Mouse (Mus musculus): ENCODE measurements around the gene Rprd1b. TPM values are rescaled to one million over a fixed set of nuclear protein-coding genes. Genes with fewer than 3 reads are reported as not detected.

Rprd1b gene
- polyA plus RNA-seq, 1 experiment from 2014 or later, result 20.1 TPM

DNA sequence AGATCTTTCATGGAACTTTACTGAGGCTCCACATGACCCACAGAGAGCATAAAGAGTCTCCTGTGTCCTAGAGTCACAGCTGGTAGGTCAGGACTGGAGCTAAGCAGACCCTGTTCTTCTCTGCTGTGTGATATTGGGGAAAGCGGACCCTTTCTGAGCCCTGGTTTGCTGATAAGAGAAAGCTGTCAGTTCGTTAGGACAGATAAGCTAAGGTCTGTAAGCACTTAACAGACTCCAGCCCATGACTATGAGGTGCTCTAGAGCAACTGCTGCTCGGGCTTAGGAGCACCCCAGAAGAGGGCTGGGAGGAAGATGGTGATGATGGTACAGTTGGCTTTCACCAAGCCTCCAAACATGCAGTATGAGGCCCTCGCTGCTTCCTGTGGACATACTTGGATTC lies 90.8 kb downstream of the Rprd1b start:
- POLR2A ChIA-PET, result no interaction called here
- TF ChIP-seq CTCF (IDR thresholded peaks at IDR 0.05), result no peak
- DNase-seq (ENCODE audit: low read depth, low spot score) (no peak), ATAC-seq (no peak)
- in situ Hi-C loops (cut with MboI; ENCODE audit: low pct_unique_long_range_greater_than_20kb), result no loop called here
- H3K27me3 ChIP-seq, result no peaks in the 10 kb centered on the region
- CTCF ChIA-PET, result no interaction called here

DNA sequence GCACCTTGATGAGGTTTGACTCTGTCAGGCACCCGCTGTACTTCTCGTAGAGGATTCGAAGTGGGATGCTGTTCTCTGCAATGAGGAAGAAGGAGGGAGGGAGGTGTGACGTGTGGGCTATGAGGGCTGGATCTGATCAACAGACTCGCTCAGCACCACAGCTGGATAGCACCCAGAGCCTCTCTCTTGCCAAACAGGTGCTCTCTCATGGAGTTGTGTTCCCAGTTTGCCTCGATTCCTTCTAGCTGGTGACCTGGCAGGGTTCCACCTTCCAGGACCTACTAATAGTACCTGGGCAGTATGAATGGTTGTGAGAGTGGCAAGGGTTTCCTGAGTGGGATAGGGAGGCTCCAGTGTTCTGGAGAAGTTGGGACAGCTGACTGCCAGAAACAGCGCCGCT lies 91.9 kb downstream of the Rprd1b start:
- no peak for TF ChIP-seq CTCF (IDR thresholded peaks at IDR 0.05)
- ChIA-PET CTCF (interaction anchor here (2.9 kb wide), 1 partner anchor 10 kb away, joined by 8 read pairs; no protein-coding TSS in a partner anchor), POLR2A (no interaction called here)
- DNase-seq (ENCODE audit: low read depth, low spot score), result no peak
- in situ Hi-C loops (cut with MboI; ENCODE audit: low pct_unique_long_range_greater_than_20kb), result no loop called here
- ATAC-seq, result no peak
- H3K27me3 ChIP-seq, result no peaks in the 10 kb centered on the region

DNA sequence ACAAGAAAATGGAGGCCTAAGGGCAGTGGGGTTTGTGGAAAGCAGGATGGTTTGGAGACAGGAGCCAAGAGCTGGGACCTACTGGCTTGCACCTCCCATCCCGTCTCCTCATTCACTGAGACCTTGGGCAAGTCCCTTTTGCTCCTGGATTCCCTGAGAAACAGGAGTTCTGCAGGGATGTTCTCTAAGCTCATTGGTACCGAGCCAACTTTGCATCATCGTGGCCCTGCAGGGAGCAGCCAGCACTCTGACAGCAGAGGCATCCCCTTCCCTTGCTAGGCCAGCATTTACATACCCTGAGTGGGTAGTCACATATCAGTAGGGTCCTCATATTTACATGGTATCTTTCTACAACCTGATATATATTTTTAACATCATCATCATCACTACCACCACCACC lies 92.6 kb downstream of the Rprd1b start:
- no peaks in the 10 kb centered on the region for H3K27me3 ChIP-seq
- ATAC-seq, result no peak
- POLR2A ChIA-PET, result no interaction called here
- TF ChIP-seq CTCF (IDR thresholded peaks at IDR 0.05), result no peak
- in situ Hi-C loops (cut with MboI; ENCODE audit: low pct_unique_long_range_greater_than_20kb), result no loop called here
- CTCF ChIA-PET, result interaction anchor here (2.9 kb wide), 1 partner anchor 9 kb away, joined by 8 read pairs; no protein-coding TSS in a partner anchor
- no peak for DNase-seq (ENCODE audit: low read depth, low spot score)

DNA sequence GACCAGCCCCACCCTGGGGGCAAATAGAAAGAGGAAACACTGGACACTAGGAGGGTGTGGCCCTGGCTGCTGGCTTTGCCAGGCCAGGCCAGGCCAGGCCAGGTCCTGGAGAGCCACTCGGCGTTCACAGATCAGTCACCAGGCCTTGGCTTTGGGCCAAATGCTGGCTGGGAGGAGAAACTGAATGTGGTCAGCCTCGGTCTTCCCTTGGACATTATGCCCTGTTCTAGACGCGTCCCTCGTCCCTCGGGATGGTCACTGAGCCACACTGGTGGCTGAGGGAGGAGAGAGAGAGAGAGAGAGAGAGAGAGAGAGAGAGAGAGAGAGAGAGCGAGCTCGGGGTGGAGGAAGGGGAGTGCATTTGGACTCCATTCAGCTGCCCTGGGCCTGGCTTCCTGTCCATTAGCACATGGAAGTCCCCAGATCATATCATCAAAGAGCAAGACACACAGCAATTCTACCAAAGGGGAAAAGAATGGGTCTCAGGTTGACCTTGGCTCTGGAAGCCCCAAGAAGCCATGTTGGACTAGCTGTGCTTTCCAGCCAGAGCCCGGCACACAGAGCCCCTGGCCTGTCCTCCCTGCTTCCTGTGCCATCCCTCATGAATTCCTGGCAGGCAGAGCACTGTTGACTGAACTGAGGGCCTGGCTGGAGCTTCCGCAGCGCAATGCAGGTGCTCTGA lies 93.5 kb downstream of the Rprd1b start:
- TF ChIP-seq CTCF (IDR thresholded peaks at IDR 0.05), result no peak
- in situ Hi-C loops (cut with MboI; ENCODE audit: low pct_unique_long_range_greater_than_20kb), result no loop called here
- CTCF ChIA-PET, result interaction anchor here (2.9 kb wide), 1 partner anchor 8 kb away, joined by 8 read pairs; no protein-coding TSS in a partner anchor
- POLR2A ChIA-PET, result no interaction called here
- no peak for DNase-seq (ENCODE audit: low read depth, low spot score)
- H3K27me3 ChIP-seq, result no peaks in the 10 kb centered on the region
- ATAC-seq, result peak; percentile 55

DNA sequence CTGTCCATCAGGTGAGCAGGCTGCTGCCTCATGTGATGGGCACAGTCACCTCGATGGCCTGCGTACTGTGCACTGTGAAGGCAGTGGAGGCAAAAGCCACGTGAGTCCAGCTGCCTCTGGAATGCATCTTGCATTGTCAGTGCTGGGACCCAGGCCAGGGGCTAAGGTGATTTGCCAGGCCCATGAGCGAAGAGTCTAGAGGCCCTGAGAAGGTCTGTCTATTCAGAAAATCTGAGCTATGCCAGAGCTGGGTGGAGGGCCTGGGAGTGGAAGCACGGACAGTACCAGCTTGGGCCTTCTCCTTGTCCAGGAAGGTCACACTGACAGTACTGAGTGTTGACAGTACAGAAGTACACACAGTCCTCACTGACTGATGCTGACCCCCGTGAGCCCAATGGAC lies 94.5 kb downstream of the Rprd1b start:
- ChIA-PET CTCF (no interaction called here), POLR2A (no interaction called here)
- DNase-seq (ENCODE audit: low read depth, low spot score), result no peak
- no peak for ATAC-seq
- no peaks in the 10 kb centered on the region for H3K27me3 ChIP-seq
- no peak for TF ChIP-seq CTCF (IDR thresholded peaks at IDR 0.05)
- in situ Hi-C loops (cut with MboI; ENCODE audit: low pct_unique_long_range_greater_than_20kb), result no loop called here

DNA sequence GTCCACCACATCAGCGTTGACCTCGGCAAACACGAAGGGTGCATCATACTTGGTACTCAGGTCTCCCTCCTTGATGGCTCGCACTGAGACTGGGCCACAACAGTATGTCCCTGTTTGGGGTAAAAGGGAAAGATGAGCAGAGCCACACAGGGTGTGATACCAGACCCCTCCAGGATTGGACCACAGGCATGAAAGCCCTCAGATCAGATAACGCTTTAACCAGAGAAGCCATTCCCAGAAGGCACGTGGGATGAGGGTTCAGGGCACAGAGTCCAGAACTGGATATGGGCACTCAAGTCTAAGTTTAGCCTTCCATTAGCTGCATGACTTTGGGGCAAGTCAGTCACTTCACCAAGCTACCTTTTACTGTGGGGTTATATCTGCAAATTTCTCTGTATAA lies 98.9 kb downstream of the Rprd1b start:
- TF ChIP-seq CTCF (IDR thresholded peaks at IDR 0.05), result no peak
- ChIA-PET CTCF (no interaction called here), POLR2A (no interaction called here)
- in situ Hi-C loops (cut with MboI; ENCODE audit: low pct_unique_long_range_greater_than_20kb), result no loop called here
- DNase-seq (ENCODE audit: low read depth, low spot score), result no peak
- ATAC-seq, result no peak
- H3K27me3 ChIP-seq, result no peaks in the 10 kb centered on the region

DNA sequence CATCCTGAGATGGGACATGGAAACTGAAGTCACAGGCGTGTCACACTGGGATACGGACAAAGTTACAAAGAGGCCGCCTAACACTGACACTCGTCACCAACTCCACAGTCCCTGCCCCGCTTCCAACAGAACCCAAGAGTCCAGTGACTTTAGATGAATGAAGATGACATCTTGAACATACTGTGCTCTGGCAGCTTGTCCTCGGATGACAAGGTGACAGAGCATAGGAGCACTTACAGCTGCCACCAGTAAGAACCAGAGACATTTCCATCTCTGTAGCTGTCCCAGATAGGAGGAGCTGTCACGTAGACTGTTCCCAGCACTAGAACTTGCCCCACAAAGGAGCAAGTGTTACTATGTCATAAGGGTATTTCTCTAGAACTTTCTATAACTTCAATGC lies 99.6 kb downstream of the Rprd1b start:
- ChIA-PET POLR2A (no interaction called here), CTCF (no interaction called here)
- TF ChIP-seq CTCF (IDR thresholded peaks at IDR 0.05), result no peak
- DNase-seq (ENCODE audit: low read depth, low spot score) (no peak), ATAC-seq (no peak)
- no peaks in the 10 kb centered on the region for H3K27me3 ChIP-seq
- in situ Hi-C loops (cut with MboI; ENCODE audit: low pct_unique_long_range_greater_than_20kb), result no loop called here

DNA sequence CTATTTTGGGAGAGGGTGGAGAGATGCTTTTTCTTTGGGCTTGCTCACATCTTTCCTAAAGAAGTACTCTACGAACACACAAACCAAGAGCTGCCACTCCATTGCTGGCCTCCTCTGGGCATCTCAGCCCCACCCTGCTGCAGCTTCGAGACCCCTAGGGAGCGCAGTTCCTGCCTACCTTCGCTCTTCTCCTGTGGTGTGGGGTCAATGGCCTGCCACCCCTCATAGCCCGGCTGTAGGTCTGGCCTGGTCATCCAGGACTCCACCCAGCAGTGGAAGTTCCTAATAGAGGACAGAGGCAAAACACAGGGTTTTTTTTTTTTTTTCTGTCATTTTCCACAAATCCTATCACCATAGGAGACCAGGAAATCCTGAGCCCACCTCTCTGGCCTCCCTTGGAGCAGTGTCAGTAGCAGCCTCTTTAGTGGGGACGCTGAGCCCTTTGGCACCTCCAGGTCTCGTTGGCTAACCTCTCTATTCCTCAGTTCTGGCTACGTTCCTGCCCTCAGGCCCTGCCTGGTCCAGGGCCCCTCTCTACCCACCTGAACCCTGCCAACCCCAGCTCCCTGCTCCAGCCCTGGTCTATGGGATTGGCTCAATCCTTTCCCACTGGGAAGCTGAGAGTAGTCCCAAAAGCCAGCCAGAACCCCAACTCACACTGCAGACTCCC lies 100.3 kb downstream of the Rprd1b start:
- ATAC-seq (no peak), DNase-seq (ENCODE audit: low read depth, low spot score) (no peak)
- no peaks in the 10 kb centered on the region for H3K27me3 ChIP-seq
- in situ Hi-C loops (cut with MboI; ENCODE audit: low pct_unique_long_range_greater_than_20kb), result no loop called here
- POLR2A ChIA-PET, result no interaction called here
- CTCF ChIA-PET, result interaction anchor here (2.3 kb wide), 1 partner anchor 8 kb away, joined by 8 read pairs; no protein-coding TSS in a partner anchor
- no peak for TF ChIP-seq CTCF (IDR thresholded peaks at IDR 0.05)

DNA sequence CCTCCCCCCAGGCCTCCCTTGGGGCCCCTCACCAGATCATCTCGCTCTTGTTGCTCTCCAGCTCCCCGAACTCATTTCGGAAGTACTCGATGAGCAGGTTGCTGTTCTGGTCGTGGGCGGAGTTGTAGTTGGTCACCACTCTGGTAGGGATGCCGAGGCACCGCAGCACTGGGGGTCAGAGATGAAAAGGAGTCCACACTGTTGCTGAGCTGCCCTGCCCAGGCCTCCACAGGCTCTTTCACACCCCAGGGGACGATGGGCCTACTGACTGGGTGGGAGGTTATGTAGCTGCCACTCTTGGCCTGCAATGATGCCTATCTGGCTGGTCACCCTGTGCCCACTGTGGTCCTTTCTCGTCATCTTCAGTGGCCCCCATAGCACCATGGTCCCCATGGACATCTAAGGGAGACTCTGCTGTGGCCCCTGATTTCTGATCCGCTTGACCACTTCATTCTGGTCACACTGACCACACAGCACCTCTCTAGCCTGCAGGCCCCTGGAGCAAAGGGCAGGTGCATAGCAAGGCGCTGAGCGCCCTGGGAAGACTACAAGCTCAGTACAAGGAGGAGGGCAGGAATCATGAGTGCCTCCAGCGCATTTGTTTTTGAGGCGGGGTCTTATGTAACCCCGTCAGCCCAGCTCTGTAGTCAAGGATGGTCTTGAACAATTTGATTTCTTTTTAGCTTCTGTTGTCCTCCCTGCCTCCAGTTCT lies 101.2 kb downstream of the Rprd1b start:
- H3K27me3 ChIP-seq, result no peaks in the 10 kb centered on the region
- ATAC-seq (no peak), DNase-seq (ENCODE audit: low read depth, low spot score) (no peak)
- TF ChIP-seq CTCF (IDR thresholded peaks at IDR 0.05), result no peak
- in situ Hi-C loops (cut with MboI; ENCODE audit: low pct_unique_long_range_greater_than_20kb), result no loop called here
- ChIA-PET CTCF (interaction anchor here (0.8 to 2.3 kb wide), 3 partner anchors 9 to 31 kb away, joined by 3 to 8 read pairs (median 3); no protein-coding TSS in a partner anchor), POLR2A (interaction anchor here (0.5 kb wide), 1 partner anchor 50 kb away, joined by 3 read pairs; no protein-coding TSS in a partner anchor)

DNA sequence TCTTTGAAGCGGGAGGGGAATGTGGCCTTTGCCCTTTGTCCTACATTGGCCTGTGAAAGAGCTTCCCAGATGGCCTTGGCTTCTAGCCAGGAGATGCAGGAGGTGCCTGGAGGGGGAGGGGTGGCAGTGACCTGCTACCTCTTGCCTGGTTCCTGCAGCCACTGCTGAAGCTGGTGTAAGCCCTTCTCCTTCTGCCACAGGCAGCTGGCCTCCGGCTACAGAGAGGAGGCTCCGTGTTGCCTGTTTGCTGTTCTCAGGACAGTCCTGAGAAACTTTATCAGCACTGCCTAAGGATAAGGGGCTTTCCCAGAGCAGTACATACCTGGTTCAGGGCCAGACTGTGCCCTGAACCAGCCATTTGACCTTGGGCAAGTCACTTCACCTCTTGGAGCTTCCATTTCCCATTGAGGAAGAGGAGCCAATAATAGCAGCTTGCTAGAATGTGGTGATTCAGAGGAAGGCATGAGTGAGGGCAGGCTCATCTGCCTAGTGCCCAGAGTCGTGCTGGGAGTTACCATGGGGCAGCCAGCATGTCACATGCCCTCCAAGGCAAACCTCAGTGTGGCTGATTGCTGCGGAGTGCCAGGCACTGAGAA lies 102.2 kb downstream of the Rprd1b start:
- ChIA-PET CTCF (interaction anchor here (0.8 to 2.3 kb wide), 4 partner anchors 9 to 30 kb away, joined by 3 to 8 read pairs (median 3); no protein-coding TSS in a partner anchor), POLR2A (interaction anchor here (0.8 kb wide), 1 partner anchor 9 kb away, joined by 4 read pairs; no protein-coding TSS in a partner anchor)
- in situ Hi-C loops (cut with MboI; ENCODE audit: low pct_unique_long_range_greater_than_20kb), result no loop called here
- no peak for DNase-seq (ENCODE audit: low read depth, low spot score)
- no peaks in the 10 kb centered on the region for H3K27me3 ChIP-seq
- TF ChIP-seq CTCF (IDR thresholded peaks at IDR 0.05), result no peak
- ATAC-seq, result no peak
